Mouse (Mus musculus) liver, postnatal 0 days (tissue): ENCODE data around the gene Cdc6.

ENCODE experiments used
- CTCF ChIP-seq: sonication (generic); IDR thresholded peaks from 2 replicates; pipeline ENCODE4 v1.5.1; 2016; ENCODE audit warnings: antibody characterized with exemption, low read depth
- EP300 ChIP-seq: IDR thresholded peaks from 2 replicates; pipeline ENCODE4 v1.6.1; 2016; ENCODE audit warnings: antibody characterized with exemption, low read depth, mild to moderate bottlenecking

GRCm38 (mm10) chr11:98945605-98945977 is 38.0 kb downstream of the Cdc6 start:
- TF ChIP-seq CTCF (no peak), EP300 (no peak)
